Mouse (Mus musculus): Measurements from ENCODE around the gene Eral1.

Eral1 gene

GRCm38 (mm10) chr11:78037831-78038752 is 42.1 kb downstream of the Eral1 start, which contains the start of gene Flot2:
TSS of gene Flot2 (plus strand) at chr11:78037931.
- DNase-seq (ENCODE audit: low read depth) = peak; percentile 77

GRCm38 (mm10) chr11:78036791-78037190 is 43.4 kb downstream of the Eral1 start:
- DNase-seq (ENCODE audit: low read depth) = no peak

- no peak for DNase-seq (ENCODE audit: low read depth)
Observed at GRCm38 (mm10) chr11:78033931-78034617, 46.1 kb downstream of the Eral1 start.

- DNase-seq (ENCODE audit: low read depth) = peak; percentile 12
Observed at GRCm38 (mm10) chr11:78032809-78033195, 47.4 kb downstream of the Eral1 start.

- DNase-seq (ENCODE audit: low read depth) = peak; percentile 98
Observed at GRCm38 (mm10) chr11:78031947-78032808, 48.0 kb downstream of the Eral1 start, which contains the start of gene Dhrs13. TSS of gene Dhrs13 (plus strand) at chr11:78032280.

- no peak for DNase-seq (ENCODE audit: low read depth)
Observed at GRCm38 (mm10) chr11:78031389-78031788, 48.8 kb downstream of the Eral1 start.

- DNase-seq (ENCODE audit: low read depth) = no peak
Observed at GRCm38 (mm10) chr11:78030600-78030999, 49.6 kb downstream of the Eral1 start.

GRCm38 (mm10) chr11:78029240-78029639 is 50.9 kb downstream of the Eral1 start:
- no peak for DNase-seq (ENCODE audit: low read depth)

- peak; percentile 62 for DNase-seq (ENCODE audit: low read depth)
Observed at GRCm38 (mm10) chr11:78023607-78024006, 56.6 kb downstream of the Eral1 start.
